Mouse (Mus musculus): ENCODE measurements around the gene Bbs7.
"Not testable (repeated sequence)": the region's sequence is repeated elsewhere in the genome, so short reads cannot be mapped to it uniquely, and the experiment has no call there.

Gene Bbs7

DNA sequence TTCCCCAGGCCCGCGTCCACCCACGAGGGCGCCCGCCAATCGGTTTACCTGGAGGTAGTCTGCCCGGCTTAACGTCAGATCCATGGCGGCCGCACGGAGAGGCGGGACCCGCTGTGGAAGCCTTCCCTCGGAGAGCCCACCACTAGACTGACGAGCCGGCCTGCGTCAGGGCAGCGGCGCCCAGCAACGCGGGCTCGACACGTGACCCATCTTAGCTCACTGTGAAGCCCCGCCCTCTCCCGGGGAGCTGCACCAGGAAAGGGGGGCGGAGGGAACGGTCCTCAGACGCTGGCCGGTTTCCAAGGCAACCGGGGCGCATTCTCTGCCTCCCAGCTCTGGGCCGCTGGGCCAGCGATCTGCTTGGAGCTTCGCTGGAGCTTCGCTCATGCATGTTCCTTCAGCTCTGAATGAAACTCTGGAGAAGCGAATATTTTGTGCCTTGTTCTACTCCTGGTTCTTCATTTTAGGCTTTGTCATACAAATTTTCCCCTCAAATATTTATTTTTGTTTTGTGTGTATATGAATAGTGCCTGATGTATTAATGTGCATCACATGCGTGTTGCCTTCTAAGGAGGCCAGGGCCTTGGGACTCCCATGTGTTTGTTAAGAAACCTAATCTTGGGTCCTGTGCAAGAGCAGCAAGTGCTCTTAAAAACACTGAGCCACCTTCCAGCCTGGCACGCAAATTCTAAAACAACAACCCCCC lies at the start of gene Bbs7:
Bbs7 (minus strand) TSS at position 276 of the 706 bp plus-strand sequence.
- peak; percentile 93 for DNase-seq (ENCODE audit: low read depth, low spot score)

DNA sequence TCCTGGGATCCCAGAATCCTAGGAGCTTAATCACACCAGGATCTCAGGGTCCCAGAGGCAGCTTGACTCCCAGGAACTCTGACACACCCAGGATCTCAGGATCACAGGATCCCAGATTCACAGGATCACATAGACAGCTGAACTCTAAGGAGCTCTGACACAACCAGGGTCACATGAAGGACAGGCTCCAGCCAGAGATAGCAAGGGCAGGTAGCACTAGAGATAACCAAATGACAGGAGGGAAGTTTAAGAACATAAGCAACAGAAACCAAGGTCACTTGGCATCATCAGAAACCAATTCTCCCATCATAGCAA lies 31.9 kb upstream of the Bbs7 start:
- not testable (repeated sequence) for DNase-seq (ENCODE audit: low read depth, low spot score)

DNA sequence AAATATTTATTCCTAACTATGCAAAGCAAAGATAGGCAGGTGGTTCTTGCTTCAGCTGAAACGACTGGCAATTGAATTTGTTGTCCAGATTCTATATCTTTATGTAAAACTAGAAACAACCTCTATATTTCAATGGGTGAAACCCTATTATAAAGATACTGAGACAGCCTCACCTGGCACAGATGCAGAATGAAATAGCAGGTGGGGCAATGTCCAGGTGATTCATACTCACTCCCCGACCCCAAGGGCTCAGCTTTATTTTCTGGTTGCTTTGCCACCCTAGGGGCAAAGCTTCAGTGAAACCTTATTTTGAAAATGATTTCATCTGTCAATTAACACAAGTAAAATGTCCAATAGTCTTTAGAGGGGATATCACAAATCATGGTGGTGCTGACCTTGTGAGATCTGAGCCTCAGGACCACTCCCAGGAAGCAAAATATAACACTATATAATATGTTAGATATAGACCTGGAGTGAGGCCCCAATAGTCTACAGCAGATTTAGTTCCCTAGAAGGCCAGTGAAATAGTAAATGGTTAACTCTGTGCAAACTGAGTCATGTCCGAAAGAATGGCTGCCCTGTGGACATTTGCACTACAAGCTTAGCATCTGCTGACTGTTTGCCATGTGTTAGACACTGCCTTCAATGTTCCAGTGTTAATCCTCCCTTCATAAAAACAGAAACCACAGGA lies 31.4 kb upstream of the Bbs7 start:
- no peak for DNase-seq (ENCODE audit: low read depth, low spot score)

DNA sequence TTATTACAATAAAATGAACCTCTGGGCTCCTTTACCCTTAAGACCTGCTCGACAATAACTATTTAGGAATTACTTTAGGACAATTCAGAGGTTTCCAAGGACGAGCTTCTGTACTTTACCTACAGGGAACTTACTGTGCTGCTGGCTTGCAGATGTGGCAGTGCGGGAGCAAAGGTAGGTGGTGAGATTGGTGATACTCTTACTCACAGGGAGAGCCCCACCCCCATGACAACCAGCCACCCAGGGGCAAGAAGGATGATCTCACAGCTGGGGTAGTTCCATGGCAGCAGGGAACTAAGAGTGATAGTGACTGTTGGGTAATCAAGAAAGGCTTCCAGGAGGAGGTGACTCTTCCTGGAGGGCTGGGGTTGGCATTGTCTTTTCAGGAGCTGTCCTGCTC lies 30.1 kb upstream of the Bbs7 start:
- no peak for DNase-seq (ENCODE audit: low read depth, low spot score)

DNA sequence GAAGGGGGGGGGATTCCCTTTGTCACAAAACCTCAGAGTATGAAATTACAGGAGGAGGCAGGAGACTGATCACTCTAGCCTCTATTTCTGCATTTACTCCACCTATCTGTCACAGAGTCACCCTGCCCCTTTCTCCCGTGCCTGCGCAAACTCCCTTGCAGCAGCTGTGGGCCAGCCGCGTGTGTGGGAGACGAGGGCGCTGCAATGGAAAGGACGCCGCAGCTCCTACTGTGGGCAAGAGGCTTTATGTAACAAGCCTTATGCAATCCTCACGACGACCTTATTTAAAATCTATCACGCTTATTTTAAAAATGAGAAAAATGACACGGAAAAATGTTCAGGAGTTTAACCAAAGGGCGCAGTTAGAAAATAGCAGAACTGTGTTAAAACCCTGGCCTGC lies 29.5 kb upstream of the Bbs7 start:
- DNase-seq (ENCODE audit: low read depth, low spot score) = no peak

DNA sequence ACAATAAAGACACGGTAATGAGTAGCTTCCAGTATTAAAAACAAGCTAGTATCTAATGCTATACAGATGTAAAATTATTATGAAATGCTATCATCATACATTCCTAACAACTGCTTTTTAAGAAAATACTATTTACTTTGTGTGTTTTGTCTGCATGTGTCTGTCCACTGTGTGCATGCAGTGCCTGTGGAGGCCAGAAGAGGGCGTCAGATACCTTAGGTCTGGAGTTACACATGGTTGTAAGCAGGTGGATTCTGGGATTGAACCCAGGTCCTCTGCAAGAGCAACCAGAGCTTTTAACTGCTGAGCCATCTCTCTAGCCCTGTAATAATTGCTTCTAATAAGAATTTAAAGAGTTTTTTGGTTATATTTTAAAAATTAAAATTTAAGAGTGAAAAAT lies 27.5 kb upstream of the Bbs7 start:
- DNase-seq (ENCODE audit: low read depth, low spot score) = peak; percentile 39

DNA sequence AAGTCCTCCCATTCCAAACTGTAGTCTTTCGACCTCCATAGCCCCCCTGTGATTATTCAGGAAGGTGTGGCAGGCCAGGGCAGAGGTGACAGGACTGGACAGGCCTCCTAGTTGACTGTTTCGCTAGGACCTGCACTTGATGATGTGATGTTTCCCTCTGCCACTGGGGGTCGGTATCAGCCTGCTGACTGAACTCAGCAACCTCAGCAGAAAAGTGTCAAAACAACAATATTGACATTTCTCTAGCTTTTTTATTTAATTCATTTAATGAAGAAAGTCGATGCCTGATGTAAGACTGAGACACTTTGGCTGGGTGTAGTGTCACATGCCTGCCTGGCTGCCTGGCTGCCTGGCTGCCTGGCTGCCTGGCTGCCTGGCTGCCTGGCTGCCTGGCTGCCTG lies 22.2 kb upstream of the Bbs7 start:
- peak; percentile 43 for DNase-seq (ENCODE audit: low read depth, low spot score)

DNA sequence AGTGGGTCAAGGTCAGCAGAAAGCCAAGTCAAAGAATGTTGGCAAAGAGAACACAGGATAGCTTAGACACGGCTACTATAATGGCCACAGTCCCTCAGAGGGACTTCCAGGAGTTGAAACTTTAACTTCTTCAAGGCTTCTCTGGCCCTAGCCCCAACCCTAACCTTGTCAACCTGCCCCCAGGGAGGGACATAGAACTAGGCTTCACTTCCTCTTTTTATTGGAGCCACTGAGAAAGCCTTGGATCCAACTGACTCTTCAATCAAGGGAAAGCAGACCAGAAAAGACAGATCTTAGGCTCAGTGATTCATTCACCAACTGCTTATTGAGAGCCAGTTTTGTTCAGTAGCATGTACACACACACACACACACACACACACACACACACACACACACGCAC lies 13.5 kb upstream of the Bbs7 start:
- DNase-seq (ENCODE audit: low read depth, low spot score) = peak; percentile 48

DNA sequence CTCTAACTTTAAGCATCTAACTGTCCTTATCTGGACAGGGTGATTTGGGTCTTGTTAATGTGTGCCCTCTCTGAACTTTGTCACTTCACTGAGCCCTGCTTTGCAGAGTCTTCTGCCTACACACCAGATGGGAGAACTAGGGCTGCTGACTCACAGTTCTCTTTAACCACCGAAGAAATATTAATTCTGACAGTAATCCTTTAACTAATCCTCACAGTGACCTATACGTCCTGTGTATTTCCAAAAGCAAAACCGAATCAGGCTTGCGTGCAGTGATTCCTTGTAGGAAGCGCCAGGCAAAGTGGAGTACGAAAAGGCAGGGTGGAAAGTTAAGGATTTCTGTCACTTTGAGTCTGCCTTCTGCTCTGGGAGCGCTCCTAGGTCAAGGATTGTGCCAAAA lies 4.9 kb upstream of the Bbs7 start:
- DNase-seq (ENCODE audit: low read depth, low spot score) = no peak

DNA sequence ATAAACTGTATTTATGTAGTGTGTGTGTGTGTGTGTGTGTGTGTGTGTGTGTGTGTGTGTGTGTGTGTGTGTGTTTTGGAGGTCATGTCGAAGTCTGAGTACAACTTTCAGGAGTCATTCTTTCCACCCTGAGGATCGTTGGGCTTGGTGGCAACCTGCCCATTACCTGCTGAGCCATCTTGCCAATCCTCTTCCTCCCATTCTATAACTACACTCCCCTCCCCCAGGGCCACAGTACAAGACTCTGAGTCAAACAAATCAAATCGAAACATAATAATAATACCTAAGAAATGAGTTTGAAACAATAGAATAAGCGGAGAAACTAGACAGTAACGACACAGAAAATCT lies 605 bp upstream of the Bbs7 start:
- DNase-seq (ENCODE audit: low read depth, low spot score) = no peak

DNA sequence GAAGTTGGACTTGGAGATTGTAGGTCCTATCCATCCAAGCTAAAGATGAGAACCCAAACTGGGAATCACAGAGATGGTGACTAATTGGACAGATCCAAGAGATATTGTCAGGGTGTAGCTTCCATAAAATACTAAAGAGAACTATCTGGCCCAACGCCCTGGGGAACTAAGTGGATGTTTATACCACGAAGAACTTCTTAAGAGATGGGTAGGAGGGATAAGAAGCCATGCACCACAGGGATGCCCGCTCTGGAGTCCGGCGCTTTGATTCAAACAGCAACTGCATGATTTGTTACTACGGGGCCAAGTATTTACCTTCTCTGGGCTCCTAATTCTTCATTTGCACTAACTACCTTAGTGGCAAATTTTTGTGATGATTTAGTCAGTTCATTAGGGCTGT lies 590 bp downstream of the Bbs7 start:
- DNase-seq (ENCODE audit: low read depth, low spot score) = no peak

DNA sequence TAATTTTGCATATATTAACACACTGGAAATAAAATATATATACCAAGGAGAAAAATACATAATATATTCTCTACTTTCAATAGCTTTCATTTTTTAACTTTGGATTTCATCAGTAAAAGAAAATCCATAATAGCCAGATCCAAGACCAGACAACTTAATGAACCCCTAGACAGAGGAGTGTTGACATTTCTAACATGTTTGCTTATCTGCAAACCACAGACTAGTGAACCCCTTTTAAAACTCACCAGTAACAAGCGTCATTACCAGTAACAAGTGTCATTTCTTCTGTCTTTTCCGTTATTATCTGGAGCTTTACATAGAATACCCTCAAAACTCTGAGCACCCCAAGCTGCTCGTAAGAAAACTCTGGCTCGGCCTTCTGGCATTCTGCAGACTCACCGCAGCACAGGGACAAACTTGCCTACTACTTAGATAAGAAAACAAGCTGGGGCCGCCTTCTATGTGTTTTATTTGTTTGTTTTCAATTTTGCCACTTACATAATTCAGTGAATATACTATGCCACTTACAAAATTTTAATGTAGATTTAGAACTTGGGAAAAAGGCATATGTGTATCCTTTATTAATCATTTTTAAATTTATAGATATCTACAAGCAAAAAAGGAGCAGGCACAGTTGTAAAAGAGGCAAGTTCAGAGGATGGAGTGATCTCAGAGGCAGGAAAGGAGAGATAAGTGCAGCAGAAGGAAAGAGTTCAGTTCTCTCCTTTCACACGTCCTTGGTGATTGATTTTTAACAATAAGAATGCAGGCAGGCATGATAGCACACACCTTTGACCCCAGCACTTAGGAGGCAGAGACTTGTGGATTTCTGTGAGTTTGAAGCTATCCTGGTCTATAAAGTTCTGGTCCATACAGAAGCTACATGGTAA lies 7.1 kb downstream of the Bbs7 start:
- no peak for DNase-seq (ENCODE audit: low read depth, low spot score)

DNA sequence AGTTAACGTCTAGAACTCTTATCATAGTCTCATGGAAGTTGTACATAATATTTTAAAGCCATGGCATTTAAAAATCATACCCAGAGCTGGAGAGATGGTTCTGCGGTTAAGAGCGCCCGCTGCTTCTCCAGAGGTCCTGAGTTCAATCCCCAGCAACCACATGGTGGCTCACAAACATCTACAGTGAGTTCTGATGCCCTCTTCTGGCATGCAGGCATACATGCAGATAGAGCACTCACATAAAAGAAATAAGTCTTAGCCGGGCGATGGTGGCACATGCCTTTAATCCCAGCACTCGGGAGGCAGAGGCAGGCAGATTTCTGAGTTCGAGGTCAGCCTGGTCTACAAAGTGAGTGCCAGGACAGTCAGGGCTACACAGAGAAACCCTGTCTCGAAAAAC lies 13.5 kb downstream of the Bbs7 start:
- peak; percentile 57 for DNase-seq (ENCODE audit: low read depth, low spot score)

DNA sequence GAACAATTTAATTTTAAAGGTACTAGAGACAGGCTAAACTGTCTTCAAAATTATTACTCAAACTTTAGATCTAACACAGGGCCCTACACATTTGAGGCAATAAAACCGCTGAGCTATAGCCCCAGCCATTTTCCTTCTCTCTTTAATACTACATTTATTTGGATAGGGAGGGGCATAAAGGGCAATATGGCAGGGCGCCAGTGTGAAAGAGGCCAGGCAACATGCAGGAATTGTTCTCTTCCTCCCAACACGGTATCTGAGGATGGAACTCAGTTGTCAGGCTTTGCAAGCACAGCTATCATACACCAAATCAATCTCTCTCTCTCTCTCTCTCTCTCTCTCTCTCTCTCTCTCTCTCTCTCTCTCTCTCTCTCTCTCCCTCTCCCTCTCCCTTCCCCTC lies 14.5 kb downstream of the Bbs7 start:
- DNase-seq (ENCODE audit: low read depth, low spot score) = no peak

DNA sequence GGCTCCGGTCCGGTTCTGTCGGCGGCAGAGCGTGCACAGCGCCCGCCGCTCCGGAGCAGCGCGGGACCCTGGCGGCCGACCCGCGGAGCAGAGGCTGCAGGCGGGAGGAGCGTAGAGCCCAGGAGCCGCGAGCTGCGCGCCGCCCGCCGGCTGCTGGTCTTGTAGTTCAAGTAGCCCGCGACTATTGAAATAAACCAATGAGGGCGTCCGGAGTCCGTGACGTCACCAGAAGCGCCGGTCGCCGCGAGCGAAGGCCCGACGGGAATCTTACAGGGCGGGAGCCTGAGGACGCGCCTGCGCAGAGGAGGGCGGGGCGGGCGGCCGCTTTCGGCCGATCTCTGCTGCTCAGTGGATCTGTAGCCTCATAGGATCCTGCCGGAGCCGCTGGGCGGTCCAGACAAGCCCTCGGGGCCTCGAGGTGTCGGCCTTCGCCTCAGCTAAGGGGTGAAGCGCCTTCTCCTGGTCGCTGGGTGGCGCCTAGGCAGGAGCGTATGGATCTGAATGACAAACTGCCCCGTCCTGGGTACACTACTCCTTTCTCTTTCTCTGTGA lies 41.4 kb downstream of the Bbs7 start, which contains the start of gene Ccna2:
Ccna2 (minus strand) TSS at position 324 of the 552 bp plus-strand sequence.
- peak; percentile 99 for DNase-seq (ENCODE audit: low read depth, low spot score)

DNA sequence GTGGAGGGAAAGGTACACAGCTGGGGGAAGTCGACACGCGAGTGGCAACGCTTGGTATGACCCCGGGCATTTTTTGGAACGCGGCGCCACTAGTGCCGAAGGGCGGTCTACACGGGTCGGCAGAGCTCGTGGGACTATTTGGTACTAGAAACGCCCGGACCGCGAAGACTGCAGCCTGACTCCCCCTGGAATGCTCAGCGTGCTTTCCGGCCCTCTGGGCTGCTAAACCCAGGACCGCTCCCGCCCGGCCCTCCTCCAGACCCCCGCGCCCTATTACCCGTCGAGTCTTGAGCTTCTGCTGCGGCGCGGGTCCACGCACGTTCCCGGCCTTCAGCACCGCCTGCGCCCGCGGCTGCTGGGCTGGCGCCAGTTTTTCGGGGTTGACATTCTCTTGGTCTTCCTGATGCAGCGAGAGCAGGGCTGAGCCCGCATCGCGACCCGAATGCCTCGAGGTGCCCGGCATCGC lies 41.9 kb downstream of the Bbs7 start:
- no peak for DNase-seq (ENCODE audit: low read depth, low spot score)

DNA sequence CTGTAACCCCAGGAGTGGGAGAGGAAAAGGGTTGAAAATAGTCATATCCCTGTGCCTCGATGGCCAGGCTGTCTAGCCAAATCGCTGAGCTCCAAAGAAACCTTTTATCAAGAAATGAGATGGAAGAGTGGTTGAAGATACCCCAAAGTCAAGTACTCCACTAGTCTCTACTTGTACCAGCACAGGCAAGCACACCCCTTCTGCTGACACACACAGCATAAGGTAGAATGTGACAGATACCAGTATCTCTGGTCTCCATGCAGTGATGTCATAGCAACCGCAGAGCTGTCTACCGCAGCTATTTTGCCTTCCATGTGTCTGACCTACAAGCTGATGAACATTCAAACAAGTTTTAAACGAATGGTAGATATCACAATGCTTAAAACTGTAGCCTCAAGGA lies 43.4 kb downstream of the Bbs7 start:
- DNase-seq (ENCODE audit: low read depth, low spot score) = no peak

DNA sequence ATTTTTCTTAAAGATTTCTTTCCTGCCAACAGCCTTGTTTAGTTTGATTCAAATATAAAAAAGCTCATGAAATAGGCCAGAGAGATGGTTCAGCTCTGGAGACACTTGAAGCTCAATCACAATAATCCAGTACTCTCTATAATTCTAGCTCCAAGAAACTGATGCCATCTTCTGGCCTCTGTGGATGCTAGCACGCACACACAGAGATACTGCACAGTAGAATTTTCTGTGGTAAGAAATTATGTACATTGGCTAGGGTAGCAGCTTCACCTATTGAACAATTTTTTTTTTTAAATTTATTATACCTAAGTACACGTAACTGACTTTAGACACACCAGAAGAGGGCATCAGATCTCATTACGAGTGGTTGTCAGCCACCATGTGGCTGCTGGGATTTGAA lies 49.6 kb downstream of the Bbs7 start:
- DNase-seq (ENCODE audit: low read depth, low spot score) = no peak

DNA sequence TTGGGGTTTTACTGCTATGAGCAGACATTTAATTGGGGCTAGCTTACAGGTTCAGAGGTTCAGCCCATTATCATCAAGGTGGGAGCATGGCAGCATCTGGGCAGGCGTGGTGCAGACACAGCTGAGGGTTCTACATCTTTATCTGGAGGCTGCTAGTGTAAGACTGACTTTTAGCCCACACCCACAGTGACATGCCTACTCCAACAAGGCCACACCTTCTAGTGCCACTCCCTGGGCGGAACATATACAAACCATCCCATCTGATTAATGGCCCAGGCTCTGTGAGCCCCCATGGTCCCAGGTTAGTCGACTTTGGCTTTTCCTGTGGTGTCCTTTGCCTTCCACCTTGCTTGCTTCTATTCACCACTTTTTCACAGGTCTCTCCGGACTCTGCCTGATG lies 53.7 kb downstream of the Bbs7 start:
- no peak for DNase-seq (ENCODE audit: low read depth, low spot score)

DNA sequence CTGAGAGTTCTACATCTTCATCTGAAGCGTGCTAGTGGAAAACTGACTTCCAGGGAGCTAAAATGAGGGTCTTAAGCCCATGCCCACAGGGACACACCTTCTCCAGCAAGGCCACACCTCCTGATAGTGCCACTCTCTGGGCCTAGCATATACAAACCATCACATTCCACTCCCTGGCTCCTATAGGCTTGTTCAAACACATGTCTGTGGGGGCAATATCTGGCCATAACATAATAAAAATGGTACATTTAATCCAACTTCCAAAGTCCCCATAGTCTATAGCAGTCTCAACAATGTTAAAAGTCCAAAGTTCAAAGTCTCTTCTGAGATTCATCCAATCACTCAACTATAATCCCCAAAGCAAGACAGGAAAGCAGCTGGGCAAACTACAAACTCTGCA lies 55.7 kb downstream of the Bbs7 start:
- DNase-seq (ENCODE audit: low read depth, low spot score) = no peak

DNA sequence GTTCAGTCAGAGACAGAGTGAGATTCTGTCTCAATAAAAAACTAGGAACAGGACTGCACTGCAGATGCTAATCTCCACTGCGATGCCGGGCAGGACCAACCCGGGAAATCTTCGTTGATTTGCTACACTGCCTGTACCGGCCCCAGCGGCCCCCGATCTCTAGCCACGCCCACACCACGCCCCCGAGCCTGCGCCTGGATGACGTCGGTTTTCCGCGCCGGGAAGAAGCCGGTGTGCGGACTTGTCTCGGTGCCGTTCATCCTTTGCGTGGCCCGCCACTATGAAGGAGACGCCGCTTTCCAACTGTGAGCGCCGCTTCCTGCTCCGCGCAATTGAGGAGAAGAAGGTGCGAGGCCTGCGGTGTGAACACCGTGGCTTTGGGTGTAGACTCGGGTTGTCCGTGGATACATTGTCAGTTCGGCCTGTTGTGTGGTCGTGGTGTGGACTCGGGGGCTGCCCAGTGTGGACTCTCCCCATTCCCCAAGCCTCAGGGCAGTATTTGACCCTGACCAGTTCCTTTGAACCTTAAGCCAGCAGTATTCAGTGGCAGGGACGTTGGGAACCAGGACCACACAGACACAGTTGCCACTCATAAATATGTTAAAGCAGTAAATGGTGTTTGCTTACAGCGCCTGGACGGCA lies 60.8 kb downstream of the Bbs7 start, which contains the start of gene Exosc9:
Exosc9 (plus strand) TSS at position 201 of the 642 bp plus-strand sequence.
- peak; percentile 90 for DNase-seq (ENCODE audit: low read depth, low spot score)

Measured in A20 (cell line).